Mouse (Mus musculus): ENCODE results near the gene Gm17657. TPM values are rescaled to one million over a fixed set of nuclear protein-coding genes. Genes with fewer than 3 reads are reported as not detected.

The Gm17657 gene
- polyA plus RNA-seq, 1 experiment from 2014 or later, result not detected

DNA sequence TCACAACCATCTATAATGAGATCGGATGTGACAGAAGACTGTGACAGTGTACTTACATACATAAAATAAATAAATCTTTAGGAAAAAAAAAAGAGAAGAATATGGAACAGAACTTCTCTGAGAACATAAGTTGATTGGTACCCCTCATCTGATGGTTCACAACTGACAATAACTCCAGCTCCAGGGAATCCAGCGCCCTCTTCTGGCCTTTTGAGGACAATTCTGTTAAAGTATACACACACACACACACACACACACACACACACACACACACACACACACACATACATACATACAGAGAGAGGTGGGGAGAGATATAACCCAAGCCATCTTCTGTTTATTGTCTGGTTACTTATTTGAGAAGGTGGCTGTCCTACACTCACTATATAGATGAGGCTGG is 65.0 kb downstream of the Gm17657 start:
- Histone ChIP-seq H3K4me3 (replicated peaks; ENCODE audit: low read length) (no peak overlapping the region), H3K36me3 (replicated peaks; ENCODE audit: control insufficient read depth, insufficient read depth) (no peaks in the 10 kb centered on the region), H3K9ac (no peak overlapping the region), H3K4me1 (replicated peaks; ENCODE audit: control insufficient read depth, insufficient read depth, low read length) (peaks cover 5% of the 10 kb centered on the region; the same call in 1 of the 2 replicates), H3K9me3 (ENCODE audit: control insufficient read depth, low read length) (no peaks in the 10 kb centered on the region), H3K27ac (no peak overlapping the region), H3K27me3 (ENCODE audit: control insufficient read depth, insufficient read depth, low read length) (no peaks in the 10 kb centered on the region), H3K4me2 (replicated peaks) (no peak overlapping the region)
- ATAC-seq (ENCODE audit: low FRiP score), result no peak
- DNase-seq (ENCODE audit: low spot score), result no peak
- 100% methylated on average over 2 of the region's 2 CpGs for WGBS

DNA sequence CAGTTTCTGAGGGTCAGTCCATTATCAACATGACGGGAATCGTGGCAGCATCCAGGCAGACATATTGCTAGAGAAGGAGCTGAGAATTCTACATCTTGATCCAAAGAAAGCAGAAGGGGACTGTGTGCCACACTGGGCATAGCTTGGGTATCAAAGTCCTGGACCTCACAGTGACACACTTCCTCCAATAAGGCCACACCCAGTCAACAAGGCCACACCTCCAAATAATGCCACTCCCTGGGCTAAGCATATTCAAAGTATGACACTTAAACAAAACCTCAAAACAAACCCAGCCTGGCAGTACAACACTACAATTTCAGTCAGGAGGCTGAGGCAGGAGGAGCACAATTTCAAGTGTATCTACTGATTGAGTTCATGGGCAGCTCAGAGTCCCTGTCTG is 66.2 kb downstream of the Gm17657 start:
- no peak overlapping the region for H3K4me2 ChIP-seq (replicated peaks)
- ATAC-seq (ENCODE audit: low FRiP score) (no peak), DNase-seq (ENCODE audit: low spot score) (no peak)
- H3K27ac ChIP-seq, result no peak overlapping the region
- no peak overlapping the region for H3K9ac ChIP-seq
- no peak overlapping the region for H3K4me3 ChIP-seq (replicated peaks; ENCODE audit: low read length)
- H3K36me3 ChIP-seq (replicated peaks; ENCODE audit: control insufficient read depth, insufficient read depth), result no peaks in the 10 kb centered on the region
- no peaks in the 10 kb centered on the region for H3K9me3 ChIP-seq (ENCODE audit: control insufficient read depth, low read length)
- 98% methylated on average over 2 of the region's 2 CpGs for WGBS
- H3K27me3 ChIP-seq (ENCODE audit: control insufficient read depth, insufficient read depth, low read length), result no peaks in the 10 kb centered on the region
- no peaks in the 10 kb centered on the region for H3K4me1 ChIP-seq (replicated peaks; ENCODE audit: control insufficient read depth, insufficient read depth, low read length)

DNA sequence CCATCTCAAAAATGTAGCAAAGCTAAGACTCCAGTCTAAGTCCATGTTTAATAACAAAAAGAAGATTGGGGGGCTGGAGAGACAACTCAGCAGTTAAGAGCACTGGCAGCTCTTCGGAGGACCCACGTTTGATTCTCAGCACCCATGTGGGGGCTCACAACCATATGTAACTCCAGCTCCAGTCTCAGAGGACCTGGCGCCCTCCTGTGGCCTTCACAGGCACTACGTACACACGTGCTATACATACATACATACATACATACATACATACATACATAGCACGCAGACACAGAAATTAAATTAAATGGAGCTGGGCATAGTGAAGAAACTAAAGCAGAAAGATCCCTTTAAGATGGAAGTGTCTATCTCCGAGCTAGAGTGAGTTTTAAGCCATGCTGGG is 66.8 kb downstream of the Gm17657 start:
- no peaks in the 10 kb centered on the region for H3K36me3 ChIP-seq (replicated peaks; ENCODE audit: control insufficient read depth, insufficient read depth)
- no peaks in the 10 kb centered on the region for H3K4me1 ChIP-seq (replicated peaks; ENCODE audit: control insufficient read depth, insufficient read depth, low read length)
- 92% methylated on average over 7 of the region's 7 CpGs for WGBS
- no peaks in the 10 kb centered on the region for H3K9me3 ChIP-seq (ENCODE audit: control insufficient read depth, low read length)
- no peak overlapping the region for H3K9ac ChIP-seq
- H3K4me2 ChIP-seq (replicated peaks), result no peak overlapping the region
- no peak for DNase-seq (ENCODE audit: low spot score)
- no peak for ATAC-seq (ENCODE audit: low FRiP score)
- H3K27ac ChIP-seq, result no peak overlapping the region
- H3K27me3 ChIP-seq (ENCODE audit: control insufficient read depth, insufficient read depth, low read length), result no peaks in the 10 kb centered on the region
- H3K4me3 ChIP-seq (replicated peaks; ENCODE audit: low read length), result no peak overlapping the region

DNA sequence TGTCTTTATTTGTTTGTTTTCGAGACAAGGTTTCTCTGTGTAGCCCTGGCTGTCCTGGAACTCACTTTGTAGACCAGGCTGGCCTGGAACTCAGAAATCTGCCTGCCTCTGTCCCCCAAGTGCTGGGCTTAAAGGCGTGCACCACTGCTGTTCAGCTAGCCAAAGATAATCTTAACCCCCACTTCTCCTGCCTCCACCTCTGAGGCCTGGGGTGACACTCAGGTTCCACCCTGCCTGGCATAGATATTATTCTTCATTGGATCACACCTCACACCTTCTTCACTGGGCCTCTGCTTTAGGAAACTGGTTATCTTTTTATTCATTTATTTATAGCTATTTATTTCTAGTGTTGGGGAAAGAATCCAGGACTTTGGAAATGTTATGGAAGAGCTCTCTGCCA is 69.2 kb downstream of the Gm17657 start:
- Histone ChIP-seq H3K4me3 (replicated peaks; ENCODE audit: low read length) (no peak overlapping the region), H3K9ac (no peak overlapping the region), H3K4me2 (replicated peaks) (no peak overlapping the region), H3K36me3 (replicated peaks; ENCODE audit: control insufficient read depth, insufficient read depth) (no peaks in the 10 kb centered on the region), H3K27me3 (ENCODE audit: control insufficient read depth, insufficient read depth, low read length) (no peaks in the 10 kb centered on the region), H3K27ac (no peak overlapping the region), H3K4me1 (replicated peaks; ENCODE audit: control insufficient read depth, insufficient read depth, low read length) (no peaks in the 10 kb centered on the region), H3K9me3 (ENCODE audit: control insufficient read depth, low read length) (no peaks in the 10 kb centered on the region)
- no peak for DNase-seq (ENCODE audit: low spot score)
- WGBS, result 93% methylated on average over 2 of the region's 2 CpGs
- no peak for ATAC-seq (ENCODE audit: low FRiP score)

DNA sequence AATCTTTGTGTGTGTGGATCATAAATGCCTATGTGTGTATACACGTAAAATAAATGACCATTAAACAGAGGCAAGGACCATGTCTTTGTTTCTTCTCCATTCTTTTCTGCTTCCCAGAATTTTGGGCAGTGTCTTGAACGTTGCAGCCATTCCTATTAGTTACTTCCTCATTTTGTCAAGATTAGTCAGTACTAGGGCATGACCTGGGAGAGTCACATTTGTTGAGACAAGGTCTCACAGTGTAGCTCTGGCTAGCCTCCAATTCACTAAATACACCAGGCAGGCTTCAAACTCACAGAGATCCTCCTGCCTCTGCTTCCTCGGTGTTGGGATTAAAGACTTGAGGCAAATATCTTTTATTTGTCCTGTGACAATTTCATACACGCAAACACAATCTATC is 71.2 kb downstream of the Gm17657 start:
- no peak overlapping the region for H3K27ac ChIP-seq
- H3K27me3 ChIP-seq (ENCODE audit: control insufficient read depth, insufficient read depth, low read length), result no peaks in the 10 kb centered on the region
- DNase-seq (ENCODE audit: low spot score) (no peak), ATAC-seq (ENCODE audit: low FRiP score) (no peak)
- H3K4me3 ChIP-seq (replicated peaks; ENCODE audit: low read length), result no peak overlapping the region
- no peak overlapping the region for H3K4me2 ChIP-seq (replicated peaks)
- H3K9me3 ChIP-seq (ENCODE audit: control insufficient read depth, low read length), result no peaks in the 10 kb centered on the region
- WGBS, result 92% methylated on average over 4 of the region's 4 CpGs
- no peaks in the 10 kb centered on the region for H3K36me3 ChIP-seq (replicated peaks; ENCODE audit: control insufficient read depth, insufficient read depth)
- H3K9ac ChIP-seq, result no peak overlapping the region
- no peaks in the 10 kb centered on the region for H3K4me1 ChIP-seq (replicated peaks; ENCODE audit: control insufficient read depth, insufficient read depth, low read length)

DNA sequence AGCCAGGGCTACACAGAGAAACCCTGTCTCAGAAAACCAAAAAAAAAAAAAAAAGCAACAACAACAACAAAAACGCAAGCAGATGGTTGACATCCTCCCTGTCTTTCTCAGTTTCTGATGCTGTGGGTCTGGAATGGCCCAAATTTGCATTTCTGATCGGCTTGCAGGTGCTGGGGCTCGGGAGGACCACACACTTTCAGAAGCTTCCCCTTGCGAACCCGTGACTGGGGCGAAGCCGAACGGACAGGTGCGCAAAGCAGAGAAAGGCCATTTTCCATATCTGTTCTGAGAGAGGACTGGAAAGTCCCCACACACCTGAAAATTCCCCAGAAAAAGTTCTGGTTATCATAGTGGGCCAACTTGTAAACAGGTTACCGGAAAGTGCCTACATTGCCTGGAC is 72.1 kb downstream of the Gm17657 start:
- 85% methylated on average over 10 of the region's 10 CpGs for WGBS
- Histone ChIP-seq H3K4me2 (replicated peaks) (no peak overlapping the region), H3K4me3 (replicated peaks; ENCODE audit: low read length) (no peak overlapping the region), H3K4me1 (replicated peaks; ENCODE audit: control insufficient read depth, insufficient read depth, low read length) (no peaks in the 10 kb centered on the region), H3K9me3 (ENCODE audit: control insufficient read depth, low read length) (no peaks in the 10 kb centered on the region), H3K27ac (no peak overlapping the region), H3K27me3 (ENCODE audit: control insufficient read depth, insufficient read depth, low read length) (no peaks in the 10 kb centered on the region), H3K9ac (no peak overlapping the region), H3K36me3 (replicated peaks; ENCODE audit: control insufficient read depth, insufficient read depth) (no peaks in the 10 kb centered on the region)
- no peak for ATAC-seq (ENCODE audit: low FRiP score)
- DNase-seq (ENCODE audit: low spot score), result no peak

DNA sequence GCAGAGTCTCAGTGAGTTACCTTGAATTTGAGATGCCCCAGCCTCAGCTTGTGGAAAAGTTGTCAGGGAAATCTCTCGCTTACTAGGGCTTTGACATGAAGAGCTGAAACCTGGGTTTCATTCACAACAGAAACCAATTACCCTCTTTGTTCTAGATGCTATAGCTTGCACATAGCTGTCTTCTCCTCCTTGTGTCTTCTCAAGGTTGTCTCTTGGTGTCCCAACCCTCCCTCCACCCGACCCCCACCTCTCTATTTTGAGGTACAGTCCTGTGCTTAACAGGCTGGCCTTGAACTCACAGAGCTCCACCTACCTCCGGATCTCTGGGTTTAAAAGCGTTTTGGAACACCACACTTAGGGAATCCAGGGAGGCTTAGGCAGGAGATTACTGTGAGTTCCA is 73.0 kb downstream of the Gm17657 start:
- Histone ChIP-seq H3K4me1 (replicated peaks; ENCODE audit: control insufficient read depth, insufficient read depth, low read length) (no peaks in the 10 kb centered on the region), H3K36me3 (replicated peaks; ENCODE audit: control insufficient read depth, insufficient read depth) (no peaks in the 10 kb centered on the region), H3K27ac (no peak overlapping the region), H3K4me3 (replicated peaks; ENCODE audit: low read length) (no peak overlapping the region), H3K27me3 (ENCODE audit: control insufficient read depth, insufficient read depth, low read length) (no peaks in the 10 kb centered on the region), H3K4me2 (replicated peaks) (no peak overlapping the region), H3K9ac (no peak overlapping the region), H3K9me3 (ENCODE audit: control insufficient read depth, low read length) (0 out of 2 replicates have a peak, but pooled peaks cover 4% of the 10 kb centered on the region)
- ATAC-seq (ENCODE audit: low FRiP score) (no peak), DNase-seq (ENCODE audit: low spot score) (no peak)
- WGBS, result 78% methylated on average over 4 of the region's 4 CpGs

DNA sequence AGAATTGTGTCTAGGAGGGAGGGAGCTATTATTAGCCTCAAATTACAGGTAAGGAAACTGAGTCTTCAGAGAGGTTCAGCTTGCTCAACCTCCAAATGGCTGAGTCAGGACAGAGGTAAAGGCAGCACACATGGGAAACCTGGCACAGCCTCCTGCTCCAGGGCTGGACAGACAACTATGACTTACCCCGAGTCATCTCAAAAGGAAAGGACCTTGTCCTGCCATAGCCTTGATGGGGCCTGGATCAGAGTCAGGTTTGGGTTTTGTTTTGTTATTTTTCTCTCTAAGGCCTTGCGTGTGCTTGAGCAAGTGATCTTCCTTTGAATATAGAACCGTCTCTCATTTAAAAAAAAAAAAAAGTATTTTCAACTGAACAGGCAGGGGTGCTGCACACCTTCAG is 74.3 kb downstream of the Gm17657 start:
- Histone ChIP-seq H3K27me3 (ENCODE audit: control insufficient read depth, insufficient read depth, low read length) (no peaks in the 10 kb centered on the region), H3K4me3 (replicated peaks; ENCODE audit: low read length) (no peak overlapping the region), H3K36me3 (replicated peaks; ENCODE audit: control insufficient read depth, insufficient read depth) (no peaks in the 10 kb centered on the region), H3K9ac (no peak overlapping the region), H3K4me2 (replicated peaks) (no peak overlapping the region), H3K4me1 (replicated peaks; ENCODE audit: control insufficient read depth, insufficient read depth, low read length) (no peaks in the 10 kb centered on the region), H3K27ac (no peak overlapping the region), H3K9me3 (ENCODE audit: control insufficient read depth, low read length) (0 out of 2 replicates have a peak, but pooled peaks cover 4% of the 10 kb centered on the region)
- no peak for ATAC-seq (ENCODE audit: low FRiP score)
- 97% methylated on average over 3 of the region's 3 CpGs for WGBS
- DNase-seq (ENCODE audit: low spot score), result no peak

DNA sequence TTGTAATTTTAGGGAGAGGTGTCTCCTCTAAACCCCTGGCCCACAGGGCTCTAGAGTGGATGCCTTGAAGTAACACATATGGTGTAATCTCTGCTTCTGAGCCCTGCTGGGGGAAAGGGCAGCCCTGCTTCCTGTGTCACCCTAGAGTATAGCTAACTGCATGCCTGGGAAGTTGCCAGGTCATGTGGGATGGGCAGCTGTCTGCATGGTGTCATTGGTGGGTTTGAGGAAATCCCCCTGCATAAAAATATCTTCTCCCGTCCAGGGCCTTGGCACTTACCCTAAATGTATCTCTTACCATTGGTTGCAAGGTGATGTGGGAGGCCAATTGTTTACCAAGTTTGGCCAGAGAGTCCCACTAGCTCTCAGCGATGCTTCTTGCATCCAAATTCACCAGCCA is 75.4 kb downstream of the Gm17657 start:
- H3K27me3 ChIP-seq (ENCODE audit: control insufficient read depth, insufficient read depth, low read length), result no peaks in the 10 kb centered on the region
- 80% methylated on average over 2 of the region's 2 CpGs for WGBS
- no peak for DNase-seq (ENCODE audit: low spot score)

DNA sequence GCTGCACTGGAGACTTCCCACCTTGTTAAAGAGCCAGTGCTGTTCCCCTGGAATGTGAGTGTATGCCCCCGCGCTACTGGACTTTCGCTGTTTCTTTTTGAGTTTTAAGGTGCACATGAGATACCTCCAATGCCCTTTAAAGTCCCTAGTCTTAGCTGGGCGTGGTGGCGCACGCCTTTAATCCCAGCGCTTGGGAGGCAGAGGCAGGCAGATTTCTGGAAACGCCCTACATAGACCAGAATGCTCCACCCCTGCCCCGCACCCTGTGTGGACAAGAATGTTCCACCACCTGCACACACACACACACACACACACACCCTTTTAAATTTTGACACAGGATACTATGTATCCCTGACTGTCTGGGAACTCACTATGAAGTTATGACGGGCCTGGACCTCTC is 76.0 kb downstream of the Gm17657 start:
- H3K27me3 ChIP-seq (ENCODE audit: control insufficient read depth, insufficient read depth, low read length), result no peaks in the 10 kb centered on the region
- H3K4me1 ChIP-seq (replicated peaks; ENCODE audit: control insufficient read depth, insufficient read depth, low read length), result no peaks in the 10 kb centered on the region; the same call in 1 of the 2 replicates
- no peaks in the 10 kb centered on the region for H3K36me3 ChIP-seq (replicated peaks; ENCODE audit: control insufficient read depth, insufficient read depth)
- WGBS, result 95% methylated on average over 10 of the region's 10 CpGs
- no peak overlapping the region for H3K4me3 ChIP-seq (replicated peaks; ENCODE audit: low read length)
- H3K9me3 ChIP-seq (ENCODE audit: control insufficient read depth, low read length), result 0 out of 2 replicates have a peak, but pooled peaks cover 4% of the 10 kb centered on the region
- H3K4me2 ChIP-seq (replicated peaks), result no peak overlapping the region
- ATAC-seq (ENCODE audit: low FRiP score), result no peak
- no peak overlapping the region for H3K9ac ChIP-seq
- no peak for DNase-seq (ENCODE audit: low spot score)
- no peak overlapping the region for H3K27ac ChIP-seq

More for the DNA sequence above, 75.4 kb downstream of the Gm17657 start:
- no peak for ATAC-seq (ENCODE audit: low FRiP score)
- H3K4me1 ChIP-seq (replicated peaks; ENCODE audit: control insufficient read depth, insufficient read depth, low read length), result no peaks in the 10 kb centered on the region
- 0 out of 2 replicates have a peak, but pooled peaks cover 4% of the 10 kb centered on the region for H3K9me3 ChIP-seq (ENCODE audit: control insufficient read depth, low read length)
- H3K4me3 ChIP-seq (replicated peaks; ENCODE audit: low read length), result no peak overlapping the region
- no peak overlapping the region for H3K27ac ChIP-seq
- H3K9ac ChIP-seq, result no peak overlapping the region
- no peaks in the 10 kb centered on the region for H3K36me3 ChIP-seq (replicated peaks; ENCODE audit: control insufficient read depth, insufficient read depth)
- H3K4me2 ChIP-seq (replicated peaks), result no peak overlapping the region

Measured in hindbrain, embryonic 14.5 days (tissue).